Mouse (Mus musculus) layer of hippocampus, adult 18-20 months (tissue): ENCODE measurements around the gene Adk. TPM values are rescaled to one million over a fixed set of nuclear protein-coding genes. Genes with fewer than 3 reads are reported as not detected.

ENCODE experiments used
- DNase-seq, 2 experiments: peaks; one replicate each; pipeline ENCODE4 v3.0.0; 2022; ENCODE audit warnings: low spot score in 2 of 2
- total RNA-seq, 2 experiments: library from RNA; stranded (reverse); gene quantifications; 2 replicates each; pipeline ENCODE4 v1.2.3; 2021

Gene Adk
- total RNA-seq, 2 experiments from 2014 or later, result 64.2 to 69.7 TPM

DNA sequence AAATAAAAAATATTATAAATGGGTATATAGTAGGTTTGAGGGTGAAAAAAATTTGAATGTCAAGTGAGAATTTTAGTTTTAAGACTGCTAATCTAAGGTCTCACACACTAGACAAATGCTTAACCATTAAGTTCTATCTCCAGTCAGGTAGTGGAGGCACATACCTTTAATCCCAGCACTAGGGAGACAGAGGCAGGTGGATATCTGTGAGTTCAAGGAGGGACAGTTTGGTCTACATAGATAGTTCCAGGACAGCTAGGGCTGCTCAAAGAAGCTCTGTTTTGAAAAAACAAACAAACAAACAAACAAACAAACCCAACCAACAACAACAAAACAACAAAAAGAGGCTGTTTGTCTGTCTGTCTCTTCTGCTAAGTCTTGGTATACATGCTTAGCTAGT, 43.9 kb downstream of the Adk start:
- DNase-seq, result no peak

DNA sequence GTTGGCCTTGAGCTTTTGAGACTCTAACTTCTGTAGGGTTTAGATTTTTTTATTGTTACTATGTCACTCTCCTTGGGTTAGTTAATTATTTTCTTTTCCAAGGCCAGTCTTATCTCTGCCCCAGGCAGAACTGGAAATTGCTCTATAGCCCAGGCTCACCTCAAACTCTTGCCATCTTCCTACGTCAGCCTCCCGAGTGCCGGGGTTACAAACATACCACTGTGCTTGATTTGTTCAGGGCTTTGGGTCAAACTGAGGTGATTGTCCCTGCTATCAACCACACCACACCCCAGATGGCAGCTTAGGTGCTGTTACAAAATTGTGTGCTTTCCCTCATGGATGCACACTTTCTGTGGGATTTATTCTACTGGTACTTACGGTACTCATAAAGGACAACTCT, 44.3 kb downstream of the Adk start:
- DNase-seq, result no peak

DNA sequence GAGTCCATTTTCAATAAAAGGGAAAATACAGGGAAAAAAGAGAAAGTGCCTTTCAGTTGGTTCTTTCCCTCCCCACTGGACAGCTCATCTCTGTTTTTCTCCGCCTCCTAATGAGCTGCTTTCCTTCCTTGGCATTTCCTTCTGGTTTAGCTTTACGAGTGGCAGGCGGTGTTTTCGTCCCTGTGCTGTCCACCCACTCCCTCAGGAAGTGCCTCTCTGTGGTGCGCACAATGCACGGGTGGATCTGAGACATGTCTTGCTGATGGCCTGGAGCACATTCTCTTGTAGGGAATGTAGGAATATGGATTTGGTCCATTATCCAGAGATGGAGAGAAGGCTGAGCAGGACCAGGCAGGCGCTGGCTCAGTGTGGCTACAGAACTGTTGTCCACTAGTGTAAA, 47.0 kb downstream of the Adk start:
- DNase-seq, result peak; percentile 19 to 53

DNA sequence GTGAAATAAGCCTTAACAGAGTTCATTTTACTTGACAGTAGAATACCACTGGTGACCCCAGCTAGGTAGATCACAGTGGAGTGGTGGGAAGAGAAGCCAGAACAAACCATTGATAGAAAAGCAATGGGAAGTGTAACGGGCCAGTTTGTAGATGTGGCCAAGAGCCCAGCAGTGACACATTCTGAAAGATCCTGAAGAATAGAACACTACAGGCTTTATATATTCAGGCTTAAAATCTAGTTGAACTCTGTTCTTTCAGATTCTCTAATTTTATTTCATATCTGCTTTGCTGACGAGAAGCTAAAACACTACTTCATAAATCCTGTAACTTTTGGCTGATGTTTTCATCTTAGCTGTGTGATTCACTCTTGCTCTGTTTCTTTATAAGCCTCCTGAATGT, 48.5 kb downstream of the Adk start:
- no peak for DNase-seq

DNA sequence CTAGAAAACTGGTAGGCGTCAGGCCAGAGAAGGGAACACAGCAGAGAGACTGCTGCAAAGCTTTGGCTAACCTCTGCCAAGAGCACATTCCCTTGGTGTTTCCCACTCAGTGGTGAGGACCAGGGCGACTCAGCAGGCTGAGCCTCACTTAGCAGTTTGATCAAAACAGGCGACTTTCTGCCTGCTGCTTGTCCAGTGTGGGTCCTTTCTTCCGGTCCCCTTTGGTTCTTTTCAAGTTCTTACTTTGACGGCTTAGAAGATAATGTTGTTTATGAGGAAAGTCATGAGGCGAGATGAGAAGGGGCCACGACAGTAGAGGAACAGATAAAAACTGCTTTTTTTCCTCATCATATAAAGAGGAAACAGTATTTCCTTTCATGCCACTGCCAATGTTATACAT, 49.2 kb downstream of the Adk start:
- DNase-seq, result no peak

DNA sequence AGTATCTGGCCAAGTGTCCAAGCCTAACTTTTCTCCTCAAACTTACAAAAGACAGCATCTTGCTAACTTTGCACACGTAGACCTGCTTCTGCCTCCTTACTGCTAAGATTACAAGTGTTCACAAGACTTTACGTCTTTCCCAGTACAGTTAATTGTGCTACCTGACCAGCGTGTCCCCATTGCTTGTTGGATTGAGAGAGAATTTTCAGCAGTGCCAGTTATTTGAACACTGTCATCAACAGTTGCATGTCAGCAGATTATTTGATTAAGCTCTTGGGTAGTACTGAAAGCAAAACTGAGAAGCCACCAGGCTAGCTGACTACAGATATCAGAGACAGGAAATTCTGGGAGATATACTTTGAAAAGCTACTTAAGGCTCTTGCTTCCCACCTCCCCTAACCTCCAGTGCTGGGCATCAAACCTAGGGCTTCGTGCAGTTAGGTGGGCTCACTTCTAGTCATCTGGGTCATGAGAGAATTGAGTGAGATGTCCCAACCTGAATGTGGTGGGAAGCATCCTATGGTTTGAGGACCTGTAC, 50.4 kb downstream of the Adk start:
- DNase-seq, result no peak

DNA sequence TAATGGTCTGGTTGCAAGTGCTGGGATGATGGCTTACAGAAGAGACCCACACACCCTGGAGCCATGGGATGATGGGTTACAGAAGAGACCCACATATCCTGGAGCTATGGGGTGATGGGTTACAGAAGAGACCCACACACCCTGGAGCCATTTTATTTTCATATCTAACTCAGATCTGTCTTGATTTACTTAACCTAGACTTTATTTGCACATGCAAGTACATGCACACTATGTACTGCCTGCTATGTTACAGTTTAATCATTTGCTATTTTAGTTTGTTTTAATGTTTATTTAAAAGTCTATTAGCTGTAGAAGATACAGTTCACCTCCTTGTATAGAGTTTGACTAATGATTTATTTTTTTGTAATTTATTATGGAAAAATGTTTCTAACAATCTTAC, 52.7 kb downstream of the Adk start:
- DNase-seq, result no peak

DNA sequence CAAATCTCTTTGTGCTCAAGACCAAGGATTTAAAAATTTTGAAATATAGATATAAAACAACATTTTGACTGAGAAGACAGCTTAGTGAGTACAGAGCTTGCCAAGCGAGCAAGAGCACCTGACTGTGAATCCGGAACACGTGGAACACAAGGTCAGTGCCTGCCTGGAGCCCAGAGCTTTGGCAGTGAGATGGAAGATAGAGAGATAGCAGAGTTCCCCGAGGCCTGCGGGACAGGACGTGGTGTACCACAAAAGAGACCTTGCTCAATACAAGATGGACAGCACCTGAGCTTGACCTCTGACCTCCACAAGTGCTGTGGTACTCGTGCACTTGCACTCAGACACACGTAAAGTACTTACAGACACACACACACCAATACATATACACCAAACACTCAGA, 54.2 kb downstream of the Adk start:
- no peak for DNase-seq

DNA sequence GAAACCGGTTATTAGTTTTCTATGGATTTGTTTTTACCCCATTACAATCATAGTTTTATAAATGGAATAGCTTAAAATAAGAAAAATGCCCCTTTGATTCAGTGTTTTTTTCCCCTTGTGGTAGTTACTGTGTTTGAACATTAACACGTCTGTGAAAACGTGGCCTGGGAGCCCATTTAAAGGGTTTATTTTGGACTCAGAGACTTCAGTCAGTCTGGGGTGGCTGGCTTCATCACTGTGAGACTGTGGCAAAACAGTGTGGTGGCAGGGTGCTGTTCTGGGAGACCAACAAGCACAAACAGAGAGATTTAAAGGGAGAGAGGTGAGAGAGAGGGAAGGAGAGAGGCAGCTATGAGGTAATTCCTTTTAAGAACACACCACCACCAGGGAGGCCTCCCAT, 55.2 kb downstream of the Adk start:
- DNase-seq, result no peak

DNA sequence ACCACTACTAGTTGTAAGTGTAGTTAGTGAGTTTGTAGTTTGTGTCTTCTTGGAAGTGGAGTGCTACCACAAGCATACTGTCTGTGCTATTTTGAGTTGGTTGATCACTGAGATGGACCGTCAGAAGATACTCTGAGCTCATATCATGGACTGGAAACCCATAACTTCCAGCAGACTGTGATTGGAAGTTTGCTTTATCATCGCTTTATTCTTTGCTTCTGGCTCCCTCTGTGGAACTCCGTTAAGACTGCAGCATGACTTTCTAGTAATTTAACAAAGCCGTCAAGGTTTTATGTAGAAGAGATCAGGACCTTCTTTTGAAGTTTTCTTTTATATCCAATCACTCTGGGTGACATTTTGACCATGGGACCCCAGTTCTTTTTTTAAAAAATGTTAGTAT, 58.1 kb downstream of the Adk start:
- no peak for DNase-seq

DNA sequence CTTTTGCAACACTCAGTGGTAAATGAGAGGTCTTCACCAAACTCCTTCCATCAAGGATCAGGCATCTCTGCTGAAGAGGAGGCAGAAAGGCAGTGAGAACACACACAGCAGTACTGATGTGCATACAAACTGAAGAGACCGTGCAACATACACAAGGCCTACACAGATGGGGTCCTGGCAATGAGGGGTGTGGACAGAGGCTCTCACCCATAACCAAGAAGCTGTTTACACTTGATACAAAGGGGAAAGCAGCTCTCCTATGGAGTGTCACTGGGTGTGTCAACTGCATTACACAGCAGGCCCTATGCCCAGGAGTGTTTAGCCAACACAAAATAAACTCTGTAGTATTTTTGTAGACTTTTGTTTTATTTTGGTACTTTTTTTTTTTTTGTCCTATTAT, 59.1 kb downstream of the Adk start:
- DNase-seq, result no peak

DNA sequence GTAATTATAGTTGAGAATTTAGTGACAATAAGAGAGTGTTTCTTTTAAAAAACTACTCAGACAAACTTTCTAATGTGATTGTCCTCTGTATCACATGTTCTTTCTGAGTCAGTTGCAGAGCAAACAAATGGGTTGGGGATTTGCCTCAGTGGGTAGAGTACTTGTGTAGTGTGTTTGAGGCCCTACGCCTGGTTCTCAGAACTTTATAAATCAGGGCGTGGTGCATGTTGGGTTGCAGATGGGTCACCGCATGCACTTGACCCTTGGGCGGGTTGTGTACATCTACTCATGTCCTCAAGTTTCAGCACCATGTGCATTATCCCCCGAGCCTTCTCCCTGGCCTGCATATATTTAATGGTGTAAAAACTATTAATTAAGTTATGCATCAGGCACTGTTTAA, 59.8 kb downstream of the Adk start:
- DNase-seq, result no peak

DNA sequence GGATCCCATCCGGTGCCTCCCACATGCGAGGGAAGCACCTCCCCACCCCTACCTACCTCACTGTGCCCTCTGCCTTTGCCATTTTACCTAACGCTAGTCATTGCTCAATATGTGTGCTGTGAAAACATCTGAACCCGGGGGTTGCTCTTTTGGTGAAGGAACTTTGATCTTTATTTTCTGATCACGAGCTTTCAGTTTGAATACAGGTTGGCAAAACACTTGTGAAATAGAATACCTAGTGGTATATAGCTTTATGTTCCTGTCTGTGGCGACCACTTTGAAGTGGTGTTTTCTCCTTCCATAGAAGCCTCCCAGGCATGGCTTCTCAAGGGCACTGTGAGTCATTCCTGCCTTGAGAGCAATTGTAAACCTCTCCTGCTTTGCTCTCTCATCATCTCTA, 60.4 kb downstream of the Adk start:
- DNase-seq, result no peak

DNA sequence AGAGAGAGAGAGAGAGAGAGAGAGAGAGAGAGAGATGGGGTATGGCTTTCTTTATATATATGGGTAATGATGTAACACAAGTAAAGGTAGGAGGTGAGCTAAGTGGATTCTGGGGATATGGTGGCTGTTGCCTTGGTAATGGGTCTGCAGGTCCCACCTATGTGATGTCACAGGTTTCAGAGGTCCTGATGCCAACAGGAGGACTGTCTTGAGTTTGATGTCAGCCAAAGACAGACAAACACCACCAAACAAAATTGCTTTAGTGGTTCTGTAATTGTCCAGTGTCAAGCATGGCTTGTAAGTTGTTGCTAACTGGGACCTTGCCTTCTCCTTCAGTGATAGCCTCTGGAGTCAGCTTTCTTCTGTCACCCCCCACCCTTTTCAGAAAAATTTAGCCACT, 62.0 kb downstream of the Adk start:
- DNase-seq, result no peak

DNA sequence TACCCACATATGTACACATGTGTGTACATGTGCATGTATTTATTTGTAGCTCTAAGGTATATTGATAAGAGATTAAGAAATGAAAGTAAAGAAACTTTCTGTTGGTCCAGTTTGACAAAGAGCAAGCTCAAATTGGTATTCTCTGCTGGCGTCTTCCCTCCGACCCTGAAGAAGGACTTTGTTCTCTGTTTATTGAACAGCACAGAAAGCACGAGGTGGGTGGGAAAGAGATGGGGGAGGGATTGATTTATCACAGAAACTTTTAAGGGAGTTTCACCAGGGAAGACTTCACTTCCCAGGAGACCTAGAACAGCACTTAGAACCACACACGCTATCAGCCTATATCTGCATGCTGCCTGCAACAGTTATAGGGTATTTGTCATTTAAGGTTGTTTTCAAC, 62.9 kb downstream of the Adk start:
- no peak for DNase-seq

DNA sequence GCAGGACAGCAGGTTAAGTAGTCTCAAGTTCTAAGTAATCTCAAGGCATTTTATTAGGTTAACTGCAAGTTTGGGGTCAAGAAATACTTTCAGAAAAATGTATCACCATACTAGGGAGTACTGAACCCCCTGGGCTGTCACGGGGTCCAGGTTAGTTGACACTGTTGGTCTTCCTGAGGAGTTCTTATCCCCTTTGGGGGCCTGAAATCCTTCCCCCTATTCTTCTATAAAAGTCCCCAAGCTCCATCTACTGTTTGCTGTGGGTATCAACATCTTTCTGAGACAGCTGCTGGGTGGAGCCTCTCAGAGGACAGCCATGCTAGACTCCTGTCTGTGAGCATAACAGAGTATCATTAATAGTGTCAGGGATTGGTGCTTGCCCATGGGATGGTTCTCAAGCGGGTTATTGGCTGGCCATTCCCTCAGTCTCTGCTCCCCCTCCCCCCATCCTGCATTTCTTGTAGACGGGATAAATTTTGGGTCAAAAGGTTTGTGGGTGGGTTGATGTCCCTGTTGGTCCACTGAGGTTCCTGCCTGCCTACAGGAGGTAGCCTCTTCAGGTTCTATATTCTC, 63.6 kb downstream of the Adk start:
- DNase-seq, result peak; percentile 15 to 44

DNA sequence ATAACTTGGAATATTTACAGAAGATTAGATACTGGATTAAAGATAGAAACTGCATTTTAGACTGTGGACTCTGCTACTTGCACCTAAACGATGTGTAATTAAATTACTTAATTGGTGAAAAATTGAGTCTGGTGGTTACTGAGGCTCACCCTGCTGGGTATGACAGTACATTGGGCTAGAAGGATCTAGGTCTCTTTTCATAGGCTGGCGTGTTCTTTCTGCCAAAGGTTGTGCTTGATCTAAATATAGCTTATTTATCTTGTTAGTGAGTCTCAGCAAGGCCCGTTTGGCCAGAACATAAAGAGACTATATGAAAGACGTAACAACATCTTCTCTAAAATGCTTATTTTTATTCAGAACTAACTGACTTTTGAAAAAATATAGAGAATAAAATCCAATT, 65.7 kb downstream of the Adk start:
- no peak for DNase-seq

DNA sequence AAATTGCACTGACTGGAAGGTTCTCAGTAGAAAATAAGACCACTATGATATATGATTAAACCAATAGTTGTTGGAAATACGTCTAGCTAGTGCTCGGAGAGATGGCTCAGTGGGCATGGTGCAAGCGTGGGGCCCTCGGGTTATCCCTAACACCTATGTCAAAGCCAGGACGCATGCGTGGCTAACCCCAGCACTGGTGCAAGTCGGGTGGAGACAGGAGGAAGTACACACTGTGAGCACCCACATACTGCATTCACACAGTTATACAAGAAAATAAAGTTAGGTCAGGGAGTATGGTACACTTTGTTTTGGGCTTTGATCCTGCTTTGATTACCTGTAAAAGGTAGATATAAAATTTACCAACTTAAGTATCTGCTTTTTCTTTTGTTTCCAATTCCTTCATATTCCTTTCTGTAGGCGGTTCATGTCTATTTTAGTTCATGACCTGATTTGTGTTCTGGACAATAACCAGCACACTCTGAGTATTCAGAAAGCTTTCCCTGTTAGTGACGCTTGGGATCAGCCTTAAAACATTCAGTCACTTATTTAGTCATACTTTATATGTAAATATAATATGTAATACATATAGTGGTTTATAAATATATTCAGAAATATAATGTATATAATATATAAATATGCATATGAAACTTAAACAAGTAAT, 67.4 kb downstream of the Adk start:
- no peak for DNase-seq

DNA sequence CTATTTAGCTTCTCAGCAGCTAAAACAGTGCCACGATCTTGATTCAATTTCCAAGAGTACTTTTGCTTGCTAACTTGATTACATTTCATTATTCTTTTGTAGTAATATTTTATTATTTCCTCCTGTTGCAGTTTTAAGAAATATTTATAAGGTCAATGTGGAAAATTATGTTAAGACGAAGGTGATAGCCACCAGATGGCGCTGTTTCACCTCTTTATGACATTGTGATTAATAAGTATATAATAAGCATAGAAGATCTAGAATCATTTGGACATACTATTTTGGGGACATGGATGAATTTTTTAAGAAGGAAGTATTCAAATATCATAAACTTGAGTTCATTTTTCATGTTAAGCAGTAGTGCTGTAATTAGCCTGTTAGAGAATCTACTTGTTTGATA, 68.1 kb downstream of the Adk start:
- peak in 1 of 2 experiments; percentile 84 for DNase-seq

DNA sequence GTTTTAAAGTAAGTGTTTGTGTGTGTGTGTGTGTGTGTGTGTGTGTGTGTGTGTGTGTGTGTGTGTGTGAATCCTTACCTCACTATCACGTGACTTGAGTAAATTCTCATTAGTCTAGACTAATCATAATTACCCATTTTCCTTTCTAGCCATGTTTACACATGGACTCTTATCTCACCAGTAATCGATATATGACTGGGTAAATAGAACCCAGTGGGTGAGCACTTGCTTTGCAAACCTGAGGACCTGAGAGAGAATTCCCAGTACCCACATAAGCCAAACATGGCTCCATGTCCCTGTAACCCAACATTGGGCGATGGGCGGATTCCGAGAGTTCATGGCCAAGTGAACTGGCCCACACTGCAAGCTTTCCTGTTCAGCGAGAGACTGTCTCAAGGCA, 74.8 kb downstream of the Adk start:
- no peak for DNase-seq

DNA sequence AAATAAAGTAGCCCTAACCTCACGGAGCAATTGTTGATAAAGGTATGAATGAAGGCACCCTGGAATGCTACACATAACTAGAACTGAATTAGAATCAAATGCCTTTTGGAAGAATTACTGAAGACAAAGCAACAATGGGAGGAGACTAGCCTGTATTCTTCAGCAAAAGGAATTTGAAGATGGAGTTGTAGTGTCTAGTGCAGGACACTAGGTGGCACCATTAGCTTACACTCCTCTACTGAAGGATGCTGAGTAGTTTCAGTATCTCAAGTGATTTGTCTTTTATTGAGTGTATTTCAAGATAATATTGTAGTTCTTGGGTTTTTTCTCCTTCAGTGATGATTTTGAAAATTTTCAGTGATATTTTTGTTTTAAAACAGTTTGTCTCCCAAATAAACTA, 84.5 kb downstream of the Adk start:
- DNase-seq, result peak; percentile 39 to 88

DNA sequence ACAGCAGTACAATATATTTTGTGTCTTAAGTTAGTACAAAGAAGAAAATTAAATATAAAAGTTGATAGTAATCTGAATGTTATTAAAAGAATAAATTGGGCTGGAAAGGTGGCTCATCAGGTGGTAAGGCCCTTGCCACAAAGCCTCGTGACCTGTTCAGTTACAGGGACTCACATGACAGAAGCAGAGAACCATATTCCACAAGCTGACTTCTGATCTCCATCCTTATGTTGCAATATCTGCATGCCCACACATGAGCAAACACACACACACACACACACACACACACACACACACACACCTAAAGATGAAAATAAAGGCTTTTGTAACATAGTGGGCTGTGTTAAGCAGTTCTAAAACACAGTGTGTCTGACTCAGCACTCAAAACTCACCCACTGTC, 90.2 kb downstream of the Adk start:
- no peak for DNase-seq

DNA sequence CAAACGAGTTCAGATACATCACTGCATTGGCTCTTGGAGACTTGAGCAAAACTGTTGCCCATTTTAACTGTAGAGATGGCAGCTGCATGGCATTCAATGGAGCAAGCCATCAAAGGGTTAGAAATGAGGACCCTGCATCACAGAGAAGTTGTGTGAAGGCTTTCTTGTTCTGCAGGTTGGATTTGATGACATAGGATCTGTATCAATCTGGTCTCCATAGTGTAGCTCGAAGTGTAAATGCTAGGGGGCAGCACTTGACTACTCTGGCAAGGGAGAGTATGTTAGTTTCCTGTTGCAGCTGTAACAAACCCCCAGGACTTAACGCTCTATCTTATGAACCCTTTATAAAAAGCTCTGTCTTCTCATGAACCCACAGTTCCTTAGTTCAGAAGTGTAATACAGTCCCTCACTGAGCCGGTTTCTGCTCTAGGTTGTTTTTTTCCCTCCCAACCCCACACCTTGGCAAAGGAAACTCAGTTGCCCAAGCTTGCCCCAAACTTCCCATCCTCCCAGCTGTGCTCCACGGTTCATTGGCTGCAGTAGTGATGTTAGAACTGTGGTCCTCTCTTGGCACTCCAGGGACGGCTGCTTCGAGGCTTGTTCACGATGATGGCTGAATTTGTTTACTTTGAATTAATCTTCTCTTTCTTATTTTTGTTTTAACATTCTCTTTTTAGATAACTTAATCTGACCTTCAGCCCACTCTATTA, 91.2 kb downstream of the Adk start:
- DNase-seq, result peak in 1 of 2 experiments; percentile 46
